Mouse (Mus musculus): ENCODE data around the gene Ank2.

The Ank2 gene

GRCm38 (mm10) chr3:127108481-127108880 lies 390.7 kb downstream of the Ank2 start:
- DNase-seq = no peak

DNA sequence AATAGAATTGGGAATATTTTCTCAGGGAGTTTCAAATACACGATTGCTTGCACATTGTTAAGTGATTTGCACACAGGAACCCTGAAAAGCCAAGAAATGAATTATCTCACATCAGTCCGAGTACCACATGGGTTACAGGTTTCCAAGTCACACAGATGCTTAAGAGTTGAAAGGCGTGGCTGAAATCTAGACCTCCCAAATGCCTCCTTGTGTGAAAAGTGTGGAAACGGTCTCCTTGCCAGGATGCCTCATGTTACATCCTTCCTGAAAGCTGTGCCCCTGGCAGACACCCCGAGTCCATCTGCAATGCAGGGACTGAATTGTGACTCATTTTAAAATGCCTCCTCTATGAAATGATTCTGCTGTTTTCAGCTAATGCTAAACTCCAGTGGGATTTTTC lies 391.9 kb downstream of the Ank2 start:
- DNase-seq = peak; percentile 78 to 85

- no peak for DNase-seq
Observed at GRCm38 (mm10) chr3:127101326-127101725, 397.8 kb downstream of the Ank2 start.

DNA sequence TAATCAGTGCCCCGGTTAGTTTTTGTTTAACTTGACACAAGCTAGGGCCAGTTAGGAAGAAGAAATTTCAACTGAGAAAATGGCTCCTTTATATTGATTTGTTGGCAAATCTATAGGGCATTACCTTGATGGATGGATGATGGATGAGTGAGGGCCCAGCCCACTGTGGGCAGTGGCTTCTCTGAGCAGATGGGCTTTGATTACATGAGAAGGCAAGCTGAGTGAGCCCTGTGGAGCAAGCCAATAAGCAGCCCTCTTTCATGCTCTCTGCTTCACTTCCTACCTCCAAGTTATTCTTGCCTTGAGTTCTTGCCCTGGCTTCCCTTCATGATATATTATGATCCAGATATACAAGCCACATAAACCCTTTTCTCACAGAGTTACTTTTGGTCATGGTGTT lies 401.4 kb downstream of the Ank2 start:
- DNase-seq = peak; percentile 37 to 45

GRCm38 (mm10) chr3:127097106-127097505 lies 402.0 kb downstream of the Ank2 start:
- no peak for DNase-seq

- no peak for DNase-seq
Observed at GRCm38 (mm10) chr3:127093631-127094030, 405.5 kb downstream of the Ank2 start.

- DNase-seq = no peak
Observed at GRCm38 (mm10) chr3:127087574-127087973, 411.6 kb downstream of the Ank2 start.

DNA sequence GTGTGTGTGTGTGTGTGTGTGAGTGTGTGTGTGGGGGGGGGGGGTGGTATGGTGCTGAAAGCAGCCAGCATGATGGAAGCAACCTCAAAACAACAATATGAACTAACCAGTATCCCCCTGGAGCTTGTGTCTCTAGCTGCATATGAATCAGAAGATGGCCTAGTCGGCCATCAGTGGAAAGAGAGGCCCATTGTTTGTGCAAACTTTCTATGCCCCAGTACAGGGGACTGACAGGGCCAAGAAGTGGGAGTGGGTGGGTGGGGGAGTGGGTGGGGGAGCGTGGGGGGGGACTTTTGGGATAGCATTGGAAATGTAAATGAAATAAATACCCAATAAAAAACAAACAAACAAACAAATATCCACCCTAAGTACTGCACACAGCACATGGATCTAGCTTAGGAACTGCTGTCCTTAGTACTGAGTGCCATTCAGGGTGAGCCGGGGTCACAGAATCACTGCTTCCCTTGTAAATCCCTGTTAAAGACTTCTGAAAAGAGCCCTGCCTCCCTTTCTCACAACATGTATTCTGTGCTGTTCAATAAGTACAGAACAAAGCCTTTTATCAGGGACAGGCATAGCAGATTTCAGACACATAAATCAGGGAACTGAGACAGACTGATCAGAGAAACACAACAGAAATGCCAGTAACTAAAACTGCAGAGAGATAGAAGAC lies 412.2 kb downstream of the Ank2 start:
- no peak for DNase-seq

GRCm38 (mm10) chr3:127077369-127077768 lies 421.8 kb downstream of the Ank2 start:
- DNase-seq = no peak

GRCm38 (mm10) chr3:127075531-127076280 lies 423.4 kb downstream of the Ank2 start:
- DNase-seq = peak; percentile 75 to 83

DNA sequence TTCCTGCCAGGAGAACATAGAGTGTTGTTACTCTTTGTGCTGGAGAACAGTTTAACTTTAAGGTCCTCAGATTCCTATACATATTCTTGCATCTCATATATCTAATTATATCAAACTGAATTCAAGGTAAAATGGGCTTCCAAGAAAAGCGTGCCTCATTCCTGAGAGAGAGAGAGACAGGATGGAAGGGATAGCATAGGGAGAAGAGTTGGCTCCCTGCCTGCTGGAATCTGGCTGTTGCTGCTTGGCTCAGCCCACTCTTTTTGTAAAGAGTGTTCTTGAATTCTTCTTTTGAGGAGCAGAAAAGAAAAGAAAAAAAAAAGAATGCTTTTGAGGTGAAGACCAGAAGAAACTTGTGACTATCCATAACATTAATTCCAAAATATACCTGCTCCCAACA lies 427.7 kb downstream of the Ank2 start:
- peak; percentile 76 to 91 for DNase-seq

DNA sequence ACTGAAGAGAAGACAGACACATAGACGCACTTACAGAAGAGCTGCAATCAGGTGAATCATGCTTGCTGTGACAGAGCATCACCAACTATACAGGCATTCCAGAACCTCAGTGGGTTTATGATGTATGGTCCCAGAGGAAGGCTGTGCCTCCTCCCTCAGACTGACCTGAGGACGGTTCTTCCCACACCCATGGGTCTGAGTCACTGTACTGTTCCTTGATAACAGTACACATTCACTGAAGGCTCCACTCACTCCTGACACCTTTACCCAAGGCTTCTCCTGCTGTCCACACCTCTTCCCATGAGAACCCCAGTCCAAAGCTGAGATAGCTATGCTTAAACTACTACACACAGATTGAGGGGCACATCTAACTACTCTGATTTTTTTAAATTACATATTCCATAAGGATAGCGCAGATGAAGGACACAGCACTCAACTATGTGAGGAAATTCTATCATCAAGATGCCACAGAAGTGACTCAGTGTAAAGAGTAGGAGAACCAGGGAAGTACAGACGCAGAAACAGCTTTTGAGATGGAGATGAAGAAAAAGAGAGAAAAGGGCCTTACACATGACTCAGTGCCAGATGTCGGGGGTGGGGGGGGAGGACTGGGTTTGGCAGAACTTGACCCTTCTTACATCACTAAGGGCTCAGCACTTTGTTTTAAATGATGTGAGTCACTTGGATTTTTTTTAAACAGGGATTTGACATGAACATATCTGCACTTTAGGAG lies 435.3 kb downstream of the Ank2 start:
- no peak for DNase-seq

- no peak for DNase-seq
Observed at GRCm38 (mm10) chr3:127059671-127060070, 439.5 kb downstream of the Ank2 start.

- no peak for DNase-seq
Observed at GRCm38 (mm10) chr3:127041288-127041687, 457.9 kb downstream of the Ank2 start.

- peak; percentile 61 to 72 for DNase-seq
Observed at GRCm38 (mm10) chr3:127038570-127038969, 460.6 kb downstream of the Ank2 start.

- DNase-seq = no peak
Observed at GRCm38 (mm10) chr3:127036118-127036517, 463.0 kb downstream of the Ank2 start.

DNA sequence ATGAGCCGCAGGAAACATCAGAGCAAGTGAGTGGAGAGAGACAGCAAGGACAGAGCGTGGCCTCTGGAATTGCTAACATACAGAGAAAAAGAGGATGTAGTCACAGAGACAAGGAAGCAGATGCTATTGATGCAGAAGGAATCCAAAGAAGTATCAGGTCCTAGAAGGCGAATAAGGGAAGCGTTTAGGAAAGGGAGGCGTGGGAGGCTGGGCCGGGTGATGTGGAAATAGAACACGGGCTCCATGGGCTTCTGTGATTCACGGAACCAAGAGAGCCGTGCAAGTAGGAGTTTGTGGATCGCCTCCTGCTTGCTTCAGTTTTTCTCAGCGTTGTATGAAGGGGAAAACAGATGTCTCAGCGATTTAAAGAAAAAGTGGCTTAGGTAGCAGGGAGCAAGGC lies 463.6 kb downstream of the Ank2 start:
- DNase-seq = no peak

DNA sequence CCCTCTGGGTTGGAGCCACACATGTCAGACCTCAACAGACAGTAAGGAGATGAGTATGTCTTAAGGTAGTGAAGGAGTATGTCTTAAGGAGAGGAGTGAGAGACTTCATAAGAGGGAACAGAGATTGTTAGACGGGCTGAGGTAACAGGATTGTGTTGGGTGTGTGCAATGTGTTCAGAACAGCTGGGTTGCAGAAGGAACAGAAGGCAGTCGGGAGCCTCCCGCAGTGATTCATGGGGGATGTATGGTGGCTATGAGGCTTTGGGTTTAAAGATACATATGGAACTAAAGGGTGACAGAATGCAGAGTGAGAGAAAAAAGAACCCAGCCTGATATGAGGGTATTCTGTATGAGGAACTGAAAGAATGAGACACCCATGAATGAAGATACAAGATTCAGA lies 464.2 kb downstream of the Ank2 start:
- no peak for DNase-seq

GRCm38 (mm10) chr3:127023992-127024391 lies 475.2 kb downstream of the Ank2 start:
- no peak for DNase-seq

DNA sequence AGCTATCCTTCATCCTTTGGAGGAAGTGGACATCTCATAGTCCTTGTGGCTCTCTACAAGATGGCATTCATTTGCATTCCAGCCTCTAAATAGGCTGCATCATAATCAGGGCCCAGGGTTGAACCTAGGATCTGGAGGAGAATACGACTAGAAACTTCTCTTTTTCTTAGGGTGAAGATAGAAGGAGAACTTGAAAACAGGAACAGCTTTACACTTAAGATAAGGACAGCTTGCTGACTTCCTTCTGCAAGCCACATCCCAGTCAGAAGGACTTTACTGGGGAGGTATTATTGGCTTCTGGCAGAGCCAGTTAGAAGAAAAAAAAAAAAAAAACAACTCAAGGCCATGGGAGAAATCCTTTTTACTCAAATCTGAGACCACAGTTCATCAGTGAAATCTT lies 479.0 kb downstream of the Ank2 start:
- DNase-seq = no peak

GRCm38 (mm10) chr3:127019728-127020127 lies 479.4 kb downstream of the Ank2 start:
- DNase-seq = no peak

- no peak for DNase-seq
Observed at GRCm38 (mm10) chr3:127019109-127019508, 480.0 kb downstream of the Ank2 start.

DNA sequence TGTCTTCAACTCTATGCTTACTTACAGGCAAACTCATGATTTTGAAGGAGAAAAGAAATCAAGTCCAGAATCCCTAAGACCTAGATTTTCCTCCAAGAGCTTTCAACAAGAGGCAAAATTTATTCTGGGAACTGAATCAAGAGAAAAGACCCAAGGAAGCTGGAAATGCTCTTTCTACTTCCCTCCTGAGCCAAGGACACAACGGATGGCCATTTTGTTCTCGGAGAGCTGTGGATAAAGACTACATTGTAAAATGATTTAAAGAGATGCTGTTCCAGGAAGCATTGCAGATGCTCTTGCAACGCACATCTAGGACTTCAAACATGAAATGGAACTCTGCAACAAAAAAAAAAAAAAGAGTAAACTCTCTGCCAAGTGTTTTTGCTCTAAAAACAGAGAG lies 481.6 kb downstream of the Ank2 start:
- DNase-seq = no peak

GRCm38 (mm10) chr3:127015596-127015995 lies 483.6 kb downstream of the Ank2 start:
- no peak for DNase-seq
